Mouse (Mus musculus) forebrain, embryonic 16.5 days (tissue): ENCODE measurements at regions not wholly inside any gene's neighbourhood (a gene's known extent, or its start where the extent isn't known, plus 50 kb on each side); places are given as distances from the start of the nearest gene placed in this dataset.

Experiments used
- ATAC-seq: fragments of 200-750 bp; cut with Nextera tagmentation; 2 replicates; pipeline ENCODE4 v1.8.0; 2017; ENCODE audit warnings: mild to moderate bottlenecking, moderate library complexity
- H3K27ac ChIP-seq: fragments of 300-500 bp; sonication (generic); 2 replicates; pipeline ENCODE4 v1.5.1; 2014; ENCODE audit warnings: low read length, control low read depth
- H3K27me3 ChIP-seq: fragments of 300-500 bp; sonication (generic); replicated peaks from 2 replicates; pipeline ENCODE4 v1.6.1; 2014; ENCODE audit warnings: low read length; ENCODE audit not compliant: control insufficient read depth, insufficient read depth
- H3K36me3 ChIP-seq: fragments of 300-500 bp; sonication (generic); 2 replicates; pipeline ENCODE4 v1.6.1; 2014; ENCODE audit not compliant: control insufficient read depth, insufficient read depth
- H3K4me1 ChIP-seq: fragments of 300-500 bp; sonication (generic); replicated peaks from 2 replicates; pipeline ENCODE4 v1.6.1; 2014; ENCODE audit warnings: low read length; ENCODE audit not compliant: control insufficient read depth, insufficient read depth
- H3K4me2 ChIP-seq: fragments of 300-500 bp; sonication (generic); 2 replicates; pipeline ENCODE4 v1.6.1; 2014; ENCODE audit warnings: mild to moderate bottlenecking, low read length, control low read depth
- H3K4me3 ChIP-seq: fragments of 300-500 bp; sonication (generic); replicated peaks from 2 replicates; pipeline ENCODE4 v1.5.1; 2014; ENCODE audit warnings: mild to moderate bottlenecking, low read length, control low read depth
- H3K9ac ChIP-seq: fragments of 300-500 bp; sonication (generic); replicated peaks from 2 replicates; pipeline ENCODE4 v1.6.1; 2014; ENCODE audit warnings: low read depth, low read length, control low read depth
- H3K9me3 ChIP-seq: fragments of 300-500 bp; sonication (generic); 2 replicates; pipeline ENCODE4 v1.6.1; 2016; ENCODE audit warnings: low read length; ENCODE audit not compliant: control insufficient read depth
- WGBS: fragments of 180-500 bp; shearing (Covaris S2); extraction: QIAGEN DNeasy Blood & Tissue Kit; methylation state at CpG from one replicate; pipeline ENCODE4 v1.1.7; 2014; 5-methylcytosine and 5-hydroxymethylcytosine counted together

DNA sequence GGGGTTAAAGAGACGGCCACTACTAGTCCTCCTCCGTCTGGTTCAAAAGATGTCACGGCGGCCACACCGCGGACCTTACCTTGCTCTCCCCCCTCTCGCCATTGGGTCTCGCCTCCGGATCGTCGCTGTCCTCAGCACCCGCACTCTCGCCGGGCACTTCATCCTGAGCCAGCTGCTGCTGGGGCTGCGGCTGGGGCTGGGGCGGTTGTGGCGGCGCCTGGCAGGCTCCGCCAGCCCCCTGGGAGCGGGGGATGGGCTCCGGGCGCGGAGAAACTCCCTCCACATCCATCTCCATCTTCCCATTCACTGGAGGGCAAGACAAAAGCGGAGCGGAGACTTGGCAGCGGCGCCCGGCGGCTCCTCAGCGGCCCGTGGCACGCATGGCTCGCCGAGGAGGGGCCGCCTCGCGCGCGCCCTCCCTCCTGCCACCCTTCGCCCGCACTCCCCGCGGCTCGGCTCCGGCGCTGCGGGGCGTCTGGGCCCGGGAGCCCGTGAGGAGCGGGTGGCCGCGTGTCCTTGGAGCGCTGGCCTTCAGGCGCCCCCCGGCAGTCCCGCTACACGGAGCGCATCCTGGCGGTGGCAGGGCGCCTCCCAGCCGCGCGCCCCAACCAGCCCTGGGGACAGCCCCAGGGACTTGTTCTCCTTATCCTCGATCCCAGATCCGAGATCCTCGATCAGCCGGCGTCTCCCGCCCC is 167.8 kb upstream of the Azi2 start:
- H3K9me3 ChIP-seq: no peaks in the 10 kb centered on the region
- peak overlapping the region; percentile 71 for H3K4me3 ChIP-seq

DNA sequence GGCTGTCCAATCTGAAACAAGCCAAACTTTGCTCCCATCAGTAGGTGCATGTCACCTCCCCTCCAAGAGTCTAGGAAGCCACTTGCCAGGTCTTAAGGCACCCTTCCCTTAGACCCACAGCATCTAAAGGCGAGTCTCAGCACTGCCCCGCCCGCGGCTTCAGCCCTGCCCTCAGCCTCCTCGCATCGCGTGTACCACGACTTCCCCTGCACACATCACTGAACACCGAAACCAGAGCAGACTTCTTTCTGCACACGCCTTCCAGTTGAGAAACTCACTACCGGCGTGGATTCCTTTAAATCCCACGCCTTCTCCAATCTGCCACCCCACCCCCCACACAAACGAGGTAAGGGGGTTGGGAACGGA is 168.3 kb upstream of the Azi2 start:
- Histone ChIP-seq H3K27ac (peak overlapping the region; percentile 65), H3K36me3 (no peaks in the 10 kb centered on the region)
- WGBS: 0% methylated on average over 15 of the region's 15 CpGs

More for the DNA sequence above, 167.8 kb upstream of the Azi2 start:
- peak overlapping the region; percentile 65 for H3K27ac ChIP-seq
- peak overlapping the region; percentile 78 for H3K9ac ChIP-seq
- peaks cover 18% of the 10 kb centered on the region for H3K4me1 ChIP-seq
- WGBS: under 1% methylated on average over 66 of the region's 70 CpGs
- peak; percentile 87 for ATAC-seq
- no peaks in the 10 kb centered on the region for H3K36me3 ChIP-seq
- no peaks in the 10 kb centered on the region for H3K27me3 ChIP-seq
- H3K4me2 ChIP-seq: peak overlapping the region; percentile 91

DNA sequence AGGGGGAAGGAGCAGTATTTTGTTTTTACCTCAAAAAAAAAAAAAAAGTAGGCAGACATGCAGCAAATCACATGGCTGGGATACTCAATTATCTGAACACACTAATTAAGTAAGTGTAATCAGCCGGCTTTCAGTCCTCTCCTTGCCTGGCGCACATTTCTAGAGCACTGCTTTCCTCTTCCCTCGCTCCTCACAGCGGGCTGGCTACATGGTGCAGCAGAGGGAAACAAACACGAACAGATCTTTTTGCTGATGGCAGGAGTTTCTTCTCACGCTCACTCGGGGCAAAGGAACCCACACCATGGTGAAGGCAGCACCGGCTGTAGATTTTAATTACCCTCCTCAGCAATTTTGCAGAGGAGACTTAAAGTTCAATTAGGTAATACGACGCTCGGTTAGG is 169.7 kb upstream of the Azi2 start:
- H3K36me3 ChIP-seq: no peaks in the 10 kb centered on the region
- H3K4me2 ChIP-seq: peak overlapping the region; percentile 91
- peak; percentile 63 for ATAC-seq
- H3K9me3 ChIP-seq: no peaks in the 10 kb centered on the region
- WGBS: 9% methylated on average over 11 of the region's 11 CpGs
- H3K27me3 ChIP-seq: no peaks in the 10 kb centered on the region
- peak overlapping the region; percentile 71 for H3K4me3 ChIP-seq
- no peak overlapping the region for H3K27ac ChIP-seq
- H3K9ac ChIP-seq: no peak overlapping the region
- peaks cover 18% of the 10 kb centered on the region for H3K4me1 ChIP-seq

More for the DNA sequence above, 168.3 kb upstream of the Azi2 start:
- peak; percentile 57 for ATAC-seq
- H3K4me1 ChIP-seq: peaks cover 18% of the 10 kb centered on the region
- peak overlapping the region; percentile 91 for H3K4me2 ChIP-seq
- peak overlapping the region; percentile 71 for H3K4me3 ChIP-seq
- H3K27me3 ChIP-seq: no peaks in the 10 kb centered on the region
- no peaks in the 10 kb centered on the region for H3K9me3 ChIP-seq
- H3K9ac ChIP-seq: peak overlapping the region; percentile 78

DNA sequence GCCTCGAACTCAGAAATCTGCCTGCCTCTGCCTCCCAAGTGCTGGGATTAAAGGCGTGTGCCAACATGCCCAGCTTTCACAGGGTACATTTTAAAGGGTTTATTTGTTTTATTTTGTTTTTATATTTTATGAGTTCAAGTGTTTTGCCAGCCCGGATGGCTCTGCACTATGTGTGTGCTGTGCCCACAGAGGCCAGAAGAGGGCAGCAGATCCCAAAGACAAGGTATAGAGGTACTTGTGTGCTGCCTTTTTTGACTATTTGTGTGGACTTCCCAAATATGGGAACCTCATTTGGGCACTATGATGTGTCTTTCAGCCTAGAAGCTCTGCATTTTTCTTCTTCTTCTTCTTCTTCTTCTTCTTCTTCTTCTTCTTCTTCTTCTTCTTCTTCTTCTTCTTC is 176.4 kb upstream of the Azi2 start:
- Histone ChIP-seq H3K4me1 (no peaks in the 10 kb centered on the region), H3K9ac (no peak overlapping the region), H3K4me3 (no peak overlapping the region), H3K9me3 (no peaks in the 10 kb centered on the region), H3K4me2 (no peak overlapping the region), H3K36me3 (no peaks in the 10 kb centered on the region), H3K27me3 (no peaks in the 10 kb centered on the region), H3K27ac (no peak overlapping the region)
- ATAC-seq: no peak
- 82% methylated on average over 3 of the region's 3 CpGs for WGBS

DNA sequence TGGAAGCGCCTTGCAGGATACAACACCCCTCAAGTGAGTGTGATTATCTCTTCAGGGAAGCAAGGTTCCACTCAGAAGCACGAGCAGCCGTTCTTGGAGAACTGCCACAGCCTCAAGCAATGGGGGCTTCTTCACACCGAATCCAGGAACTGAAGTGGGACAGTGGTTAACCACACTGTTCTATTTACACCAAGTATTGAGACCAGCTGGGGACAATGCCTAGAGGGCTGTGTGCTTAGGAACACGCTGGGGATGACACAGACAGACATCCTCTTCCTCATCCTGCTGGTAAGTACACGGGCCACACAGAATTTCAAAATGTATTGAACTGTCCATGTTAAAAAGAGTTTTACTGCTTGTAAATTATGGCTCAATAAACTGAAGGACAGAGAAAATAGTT is 177.0 kb upstream of the Azi2 start:
- H3K9me3 ChIP-seq: no peaks in the 10 kb centered on the region
- ATAC-seq: no peak
- no peak overlapping the region for H3K9ac ChIP-seq

DNA sequence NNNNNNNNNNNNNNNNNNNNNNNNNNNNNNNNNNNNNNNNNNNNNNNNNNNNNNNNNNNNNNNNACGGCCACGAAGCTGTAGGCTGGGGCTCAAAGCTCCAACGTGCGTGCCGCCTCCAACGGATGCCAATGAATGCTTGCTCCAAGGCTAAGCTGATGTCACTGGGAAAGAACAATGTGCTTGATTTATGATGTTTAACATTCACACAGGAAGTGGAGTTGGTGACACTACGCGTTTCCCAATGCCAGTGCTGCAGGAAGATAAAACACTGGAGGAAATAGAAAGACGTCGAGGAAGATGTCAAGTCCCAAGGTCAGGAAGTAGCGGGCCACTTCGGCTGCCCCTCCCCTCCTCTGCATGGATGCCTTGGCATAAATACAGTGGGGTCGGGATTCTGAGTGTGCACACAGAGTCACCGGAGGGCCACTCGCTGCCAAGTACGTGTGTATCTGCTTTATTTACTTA is 180.7 kb upstream of the Azi2 start:
- 75% methylated on average over 16 of the region's 16 CpGs for WGBS
- no peak overlapping the region for H3K4me3 ChIP-seq
- H3K4me2 ChIP-seq: no peak overlapping the region
- no peak overlapping the region for H3K9ac ChIP-seq
- no peaks in the 10 kb centered on the region for H3K9me3 ChIP-seq
- no peaks in the 10 kb centered on the region for H3K36me3 ChIP-seq
- no peak overlapping the region for H3K27ac ChIP-seq
- H3K4me1 ChIP-seq: no peaks in the 10 kb centered on the region
- no peaks in the 10 kb centered on the region for H3K27me3 ChIP-seq
- ATAC-seq: no peak

More for the DNA sequence above, 177.0 kb upstream of the Azi2 start:
- 89% methylated on average over 6 of the region's 6 CpGs for WGBS
- Histone ChIP-seq H3K36me3 (no peaks in the 10 kb centered on the region), H3K4me1 (no peaks in the 10 kb centered on the region), H3K4me2 (no peak overlapping the region), H3K4me3 (no peak overlapping the region), H3K27me3 (no peaks in the 10 kb centered on the region), H3K27ac (no peak overlapping the region)

DNA sequence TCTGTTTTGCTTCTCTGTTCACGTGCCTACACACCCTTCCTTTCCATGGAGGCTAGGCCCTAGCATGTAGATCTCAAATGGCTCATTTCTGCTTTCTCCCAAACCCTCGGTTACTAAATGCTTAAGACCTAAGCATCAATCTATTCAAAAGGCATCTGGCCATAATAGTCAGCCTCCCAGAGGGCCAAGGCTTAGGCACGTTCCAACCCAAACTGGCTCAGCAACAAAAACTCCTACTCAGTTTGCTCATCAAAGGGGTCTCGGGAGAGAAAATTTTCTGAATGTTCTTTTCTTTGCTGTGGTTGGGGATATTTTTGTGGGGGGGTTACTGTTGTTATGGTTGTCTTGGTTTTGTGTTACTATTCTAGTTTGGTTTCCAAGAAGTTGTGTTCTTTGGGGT is 196.8 kb upstream of the Azi2 start:
- H3K9me3 ChIP-seq: no peaks in the 10 kb centered on the region
- no peak overlapping the region for H3K4me2 ChIP-seq
- H3K36me3 ChIP-seq: no peaks in the 10 kb centered on the region
- no peak overlapping the region for H3K27ac ChIP-seq
- no peak overlapping the region for H3K4me3 ChIP-seq
- no peaks in the 10 kb centered on the region for H3K27me3 ChIP-seq
- no peaks in the 10 kb centered on the region for H3K4me1 ChIP-seq
- ATAC-seq: no peak
- no peak overlapping the region for H3K9ac ChIP-seq
- WGBS: 41% methylated on average over 4 of the region's 4 CpGs

DNA sequence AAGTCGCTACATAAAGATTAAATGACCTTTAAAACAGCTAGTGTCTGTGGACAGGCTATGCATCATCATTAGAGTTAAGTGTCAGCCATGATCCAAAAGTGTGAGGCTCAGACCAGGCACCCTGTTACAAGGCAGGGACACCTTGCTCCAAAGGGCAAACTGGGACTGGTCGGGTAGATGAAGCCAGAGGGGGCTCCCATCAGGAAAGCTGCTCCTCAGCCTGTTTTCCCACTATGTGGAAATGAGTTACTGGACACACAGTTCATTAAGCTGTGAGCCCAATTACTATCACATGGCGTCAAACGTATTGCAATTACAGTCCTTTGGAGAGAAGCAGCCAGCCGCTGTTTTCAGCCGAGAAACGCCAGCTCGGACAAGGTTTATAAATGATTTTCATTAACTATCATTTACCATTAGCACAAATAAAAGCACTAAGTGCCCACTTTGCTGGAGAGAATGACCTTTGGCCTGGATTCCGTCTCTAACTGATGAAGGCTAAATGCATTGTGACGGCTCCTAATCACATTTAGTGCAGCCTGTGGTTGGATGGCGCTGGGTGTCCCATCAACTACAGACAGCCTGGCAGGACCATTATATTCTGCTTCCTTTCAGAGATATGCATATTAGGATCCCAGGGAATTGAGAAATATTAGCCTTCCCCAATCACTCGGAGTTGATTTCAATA is 203.5 kb upstream of the Azi2 start:
- H3K27me3 ChIP-seq: no peaks in the 10 kb centered on the region
- H3K9ac ChIP-seq: no peak overlapping the region
- H3K4me3 ChIP-seq: no peak overlapping the region
- no peaks in the 10 kb centered on the region for H3K9me3 ChIP-seq
- H3K4me1 ChIP-seq: peaks cover 5% of the 10 kb centered on the region; the same call in 1 of the 2 replicates
- 21% methylated on average over 12 of the region's 12 CpGs for WGBS
- H3K27ac ChIP-seq: no peak overlapping the region
- H3K36me3 ChIP-seq: no peaks in the 10 kb centered on the region
- H3K4me2 ChIP-seq: peak overlapping the region; percentile 6; the same call in 1 of the 2 replicates
- no peak for ATAC-seq

DNA sequence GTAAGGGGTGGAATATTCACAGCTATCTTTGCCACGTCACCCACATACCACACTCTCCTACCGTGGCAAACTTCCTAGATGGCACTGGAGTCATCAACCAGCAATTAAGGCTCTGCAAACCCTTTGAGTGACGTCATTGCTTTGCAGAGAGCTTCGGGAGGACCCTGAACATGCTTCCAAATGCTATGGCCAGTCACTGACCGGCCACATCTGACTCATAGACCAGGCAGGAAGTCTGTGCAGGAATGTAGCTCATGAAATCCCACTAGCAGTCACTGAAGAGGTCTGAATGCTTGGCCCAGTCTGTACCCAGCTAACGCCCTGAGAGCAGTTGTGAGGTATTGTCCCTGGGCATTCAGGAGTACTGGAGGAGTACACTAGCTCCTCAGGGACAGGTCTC is 203.9 kb upstream of the Rbms3 start:
- H3K9me3 ChIP-seq: no peaks in the 10 kb centered on the region
- no peak overlapping the region for H3K4me3 ChIP-seq
- no peak overlapping the region for H3K4me2 ChIP-seq
- H3K27ac ChIP-seq: no peak overlapping the region
- H3K27me3 ChIP-seq: no peaks in the 10 kb centered on the region
- 77% methylated on average over 6 of the region's 6 CpGs for WGBS
- H3K36me3 ChIP-seq: no peaks in the 10 kb centered on the region
- no peak for ATAC-seq
- no peak overlapping the region for H3K9ac ChIP-seq
- H3K4me1 ChIP-seq: peaks cover 5% of the 10 kb centered on the region; the same call in 1 of the 2 replicates
